ENCODE assay signal across 9 mouse cellular contexts in genomic region chr15:89174889-89175339, GRCm38 (mm10). TPM values are rescaled to one million over a fixed set of nuclear protein-coding genes. Genes with fewer than 3 reads are reported as not detected.
DNase-seq lines count a peak whose midpoint lies in the region; ATAC-seq lines count a peak whose summit lies in the region.
"Had no signal": no experiment of that assay in that cellular context is flagged by ENCODE, and none has a peak within 500 bp of the region (broad histone marks: within the 10 kb centered on the region; RNA-seq: fewer than 3 reads in every experiment).

No protein-coding gene starts in this region.

- no peak for ATAC-seq in kidney, embryonic 14.5 days (ENCODE audit: low FRiP score, low TSS enrichment)
- ATAC-seq in forebrain, embryonic 16.5 days = 0 out of 2 replicates have a peak, but pooled peaks have one; percentile 17
- no peak for ATAC-seq in midbrain, embryonic 13.5 days

- H3K4me2 ChIP-seq in kidney, embryonic 14.5 days (replicated peaks; ENCODE audit: low read depth, low read length) = no peak overlapping the region; the same call in 1 of the 2 replicates
- peak overlapping the region; percentile 98 for H3K4me2 ChIP-seq in forebrain, embryonic 16.5 days (ENCODE audit: low read length)
- peak overlapping the region; percentile 98; the same call in 1 of the 2 replicates for H3K4me2 ChIP-seq in midbrain, embryonic 13.5 days (replicated peaks)

- H3K4me1 ChIP-seq in kidney, embryonic 14.5 days (ENCODE audit: control insufficient read depth, insufficient read depth, low read length) = peaks cover 72% of the 10 kb centered on the region
- H3K4me1 ChIP-seq in forebrain, embryonic 16.5 days (replicated peaks; ENCODE audit: control insufficient read depth, insufficient read depth, low read length) = peaks cover 91% of the 10 kb centered on the region
- H3K4me1 ChIP-seq in midbrain, embryonic 13.5 days (replicated peaks) = peaks cover 96% of the 10 kb centered on the region

- peak; percentile 59 for DNase-seq in kidney, adult 11 months
- peak; percentile 78 for DNase-seq in cerebellum, adult 9-11 months
- no peak for DNase-seq in layer of hippocampus, postnatal 14 days (ENCODE audit: low spot score in 2 of 2)
- DNase-seq in right cerebral cortex, postnatal 14 days = no peak
- DNase-seq in left cerebral cortex, postnatal 25 days (ENCODE audit: low spot score in 2 of 2) = no peak

- intact Hi-C loops in left cerebral cortex, postnatal 25 days (cut with DNase I) = no loop called here

- 0 out of 2 replicates have a peak, but pooled peaks cover 4% of the 10 kb centered on the region for H3K36me3 ChIP-seq in kidney, embryonic 14.5 days (ENCODE audit: control insufficient read depth, insufficient read depth, low read length)
- no peaks in the 10 kb centered on the region for H3K36me3 ChIP-seq in forebrain, embryonic 16.5 days (ENCODE audit: control insufficient read depth, insufficient read depth)
- peaks cover 7% of the 10 kb centered on the region for H3K36me3 ChIP-seq in midbrain, embryonic 13.5 days

- no peak overlapping the region for H3K27ac ChIP-seq in kidney, embryonic 14.5 days (ENCODE audit: low read depth, low read length)
- H3K27ac ChIP-seq in forebrain, embryonic 16.5 days (ENCODE audit: low read length) = peak overlapping the region; percentile 46; the same call in 1 of the 2 replicates
- H3K27ac ChIP-seq in midbrain, embryonic 13.5 days = 0 out of 2 replicates have a peak overlapping the region, but pooled peaks have one; percentile 25

- no peaks in the 10 kb centered on the region for H3K27me3 ChIP-seq in kidney, embryonic 14.5 days (ENCODE audit: control insufficient read depth, insufficient read depth, low read length)
- no peaks in the 10 kb centered on the region for H3K27me3 ChIP-seq in forebrain, embryonic 16.5 days (replicated peaks; ENCODE audit: control insufficient read depth, insufficient read depth, low read length)
- no peaks in the 10 kb centered on the region for H3K27me3 ChIP-seq in midbrain, embryonic 13.5 days

- no peak overlapping the region for H3K9ac ChIP-seq in kidney, embryonic 14.5 days (ENCODE audit: low read depth, low read length)
- peak overlapping the region; percentile 8; the same call in 1 of the 2 replicates for H3K9ac ChIP-seq in forebrain, embryonic 16.5 days (replicated peaks; ENCODE audit: low read depth, low read length)
- H3K9ac ChIP-seq in midbrain, embryonic 13.5 days (replicated peaks) = 0 out of 2 replicates have a peak overlapping the region, but pooled peaks have one; percentile 36

- no peak overlapping the region for H3K4me3 ChIP-seq in kidney, embryonic 14.5 days (ENCODE audit: low read length)
- H3K4me3 ChIP-seq in forebrain, embryonic 16.5 days (replicated peaks; ENCODE audit: low read length) = no peak overlapping the region
- H3K4me3 ChIP-seq in midbrain, embryonic 13.5 days (replicated peaks) = no peak overlapping the region

- 58% methylated on average over 11 of the region's 11 CpGs for WGBS in kidney, embryonic 14.5 days
- 33% methylated on average over 11 of the region's 11 CpGs for WGBS in forebrain, embryonic 16.5 days
- 64% methylated on average over 11 of the region's 11 CpGs for WGBS in midbrain, embryonic 13.5 days

- H3K9me3 ChIP-seq in kidney, embryonic 14.5 days (ENCODE audit: control insufficient read depth, low read length) = no peaks in the 10 kb centered on the region
- no peaks in the 10 kb centered on the region for H3K9me3 ChIP-seq in forebrain, embryonic 16.5 days (ENCODE audit: control insufficient read depth, low read length)
- no peaks in the 10 kb centered on the region for H3K9me3 ChIP-seq in midbrain, embryonic 13.5 days

RNA-seq across cellular contexts. Expression of gene Plxnb2, which starts 5.7 kb away (rescaled TPM):
- polyA plus RNA-seq in kidney, embryonic 14.5 days (2014; fragmentation: Nextera tagmentation; extraction: Ambion mirVana) = 124 and 165 TPM in 2 replicates
- 112 and 126 TPM in 2 replicates for polyA plus RNA-seq in forebrain, embryonic 16.5 days (2015; fragmentation: Nextera tagmentation; extraction: Ambion mirVana)
- polyA plus RNA-seq in midbrain, embryonic 13.5 days (2015; fragmentation: Nextera tagmentation; extraction: Ambion mirVana) = 102 and 115 TPM in 2 replicates
- total RNA-seq in layer of hippocampus, postnatal 14 days (2021) = 10 to 100 TPM; 60.1 to 74.0 TPM
- total RNA-seq in left cerebral cortex, postnatal 25 days (2021) = 10 to 100 TPM; 43.4 to 44.9 TPM

RNA-seq across cellular contexts. Expression of gene Dennd6b, which starts 21.4 kb away (rescaled TPM):
- polyA plus RNA-seq in kidney, embryonic 14.5 days (2014; fragmentation: Nextera tagmentation; extraction: Ambion mirVana) = 15.8 and 16.6 TPM in 2 replicates
- 60.7 and 83.2 TPM in 2 replicates for polyA plus RNA-seq in forebrain, embryonic 16.5 days (2015; fragmentation: Nextera tagmentation; extraction: Ambion mirVana)
- polyA plus RNA-seq in midbrain, embryonic 13.5 days (2015; fragmentation: Nextera tagmentation; extraction: Ambion mirVana) = 84.0 and 85.3 TPM in 2 replicates
- total RNA-seq in layer of hippocampus, postnatal 14 days (2021) = 10 to 100 TPM; 29.9 to 35.5 TPM
- total RNA-seq in left cerebral cortex, postnatal 25 days (2021) = 10 to 100 TPM; 44.8 to 47.0 TPM

RNA-seq across cellular contexts. Expression of gene Mapk11, which starts 25.5 kb away (rescaled TPM):
- 8.4 and 14.8 TPM in 2 replicates for polyA plus RNA-seq in kidney, embryonic 14.5 days (2014; fragmentation: Nextera tagmentation; extraction: Ambion mirVana)
- polyA plus RNA-seq in forebrain, embryonic 16.5 days (2015; fragmentation: Nextera tagmentation; extraction: Ambion mirVana) = 39.1 and 46.8 TPM in 2 replicates
- polyA plus RNA-seq in midbrain, embryonic 13.5 days (2015; fragmentation: Nextera tagmentation; extraction: Ambion mirVana) = 39.8 and 44.2 TPM in 2 replicates
- total RNA-seq in layer of hippocampus, postnatal 14 days (2021) = 10 to 100 TPM; 23.2 to 24.9 TPM
- 10 to 100 TPM; 47.1 to 51.1 TPM for total RNA-seq in left cerebral cortex, postnatal 25 days (2021)

RNA-seq across cellular contexts. Expression of gene Mapk12, which starts 34.4 kb away (rescaled TPM):
- 20.8 and 23.4 TPM in 2 replicates for polyA plus RNA-seq in kidney, embryonic 14.5 days (2014; fragmentation: Nextera tagmentation; extraction: Ambion mirVana)
- polyA plus RNA-seq in forebrain, embryonic 16.5 days (2015; fragmentation: Nextera tagmentation; extraction: Ambion mirVana) = 4.1 and 5.7 TPM in 2 replicates
- 8.2 TPM in 2 replicates for polyA plus RNA-seq in midbrain, embryonic 13.5 days (2015; fragmentation: Nextera tagmentation; extraction: Ambion mirVana)
- 1 to 10 TPM; 3.5 to 5.4 TPM for total RNA-seq in layer of hippocampus, postnatal 14 days (2021)
- 1 to 10 TPM; 5.9 to 7.6 TPM for total RNA-seq in left cerebral cortex, postnatal 25 days (2021)
- total RNA-seq: MEL had no signal

RNA-seq across cellular contexts. Expression of gene Ppp6r2, which starts 36.4 kb away (rescaled TPM):
- 23.6 and 29.8 TPM in 2 replicates for polyA plus RNA-seq in kidney, embryonic 14.5 days (2014; fragmentation: Nextera tagmentation; extraction: Ambion mirVana)
- 77.8 and 90.8 TPM in 2 replicates for polyA plus RNA-seq in forebrain, embryonic 16.5 days (2015; fragmentation: Nextera tagmentation; extraction: Ambion mirVana)
- 75.7 and 86.6 TPM in 2 replicates for polyA plus RNA-seq in midbrain, embryonic 13.5 days (2015; fragmentation: Nextera tagmentation; extraction: Ambion mirVana)
- 100 to 1,000 TPM; 157 to 167 TPM for total RNA-seq in layer of hippocampus, postnatal 14 days (2021)
- total RNA-seq in left cerebral cortex, postnatal 25 days (2021) = 100 to 1,000 TPM; 148 to 149 TPM

Comparison
In these comparisons a context has a peak if more than half of its experiments do, and no peak if none do; other contexts are left out.
1. DNase-seq: peak in kidney, adult 11 months (single experiment) and cerebellum, adult 9-11 months (single experiment); none in layer of hippocampus, postnatal 14 days (0 of 2), right cerebral cortex, postnatal 14 days (single experiment) and left cerebral cortex, postnatal 25 days (0 of 2).